Mouse (Mus musculus): ENCODE data around the gene Kirrel3. TPM values are rescaled to one million over a fixed set of nuclear protein-coding genes. Genes with fewer than 3 reads are reported as not detected.

Gene Kirrel3
- polyA plus RNA-seq, 1 experiment from 2014 or later, result 2.3 TPM

DNA sequence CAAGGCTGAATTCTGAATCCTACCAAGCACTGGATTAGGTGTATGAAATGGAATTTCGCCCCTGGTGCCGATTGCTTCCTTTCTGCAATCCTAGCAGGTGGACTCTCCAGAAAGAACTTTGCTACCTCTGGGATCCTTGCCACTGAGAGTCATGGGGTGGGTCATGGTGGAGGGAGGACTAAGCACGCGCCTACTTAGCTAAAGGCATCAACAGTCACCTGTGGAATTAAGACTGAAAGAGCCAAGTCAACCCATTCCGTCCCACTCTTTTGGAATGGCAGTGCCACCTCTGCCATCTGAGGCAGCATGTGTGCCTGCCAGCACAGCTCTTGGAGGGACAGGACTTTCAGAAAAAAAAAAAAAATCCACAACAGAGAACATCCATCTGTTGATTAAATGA, 4.1 kb downstream of the Kirrel3 start:
- no peak overlapping the region for H3K27ac ChIP-seq (ENCODE audit: low read length)
- ATAC-seq (ENCODE audit: insufficient read depth, low FRiP score), result no peak
- no peaks in the 10 kb centered on the region for H3K36me3 ChIP-seq (ENCODE audit: control insufficient read depth, insufficient read depth, low read length)
- H3K9me3 ChIP-seq (replicated peaks; ENCODE audit: control insufficient read depth, low read length), result no peaks in the 10 kb centered on the region
- no peak overlapping the region for H3K9ac ChIP-seq (ENCODE audit: low read length)
- peak overlapping the region; percentile 77 for H3K4me2 ChIP-seq (ENCODE audit: low read depth, low read length)
- H3K4me3 ChIP-seq (replicated peaks; ENCODE audit: low read length), result peak overlapping the region; percentile 60
- 25% methylated on average over 5 of the region's 5 CpGs for WGBS
- H3K4me1 ChIP-seq (ENCODE audit: control insufficient read depth, insufficient read depth, low read length), result 0 out of 2 replicates have a peak, but pooled peaks cover 9% of the 10 kb centered on the region
- peaks cover 32% of the 10 kb centered on the region for H3K27me3 ChIP-seq (ENCODE audit: control insufficient read depth, insufficient read depth, low read length)

DNA sequence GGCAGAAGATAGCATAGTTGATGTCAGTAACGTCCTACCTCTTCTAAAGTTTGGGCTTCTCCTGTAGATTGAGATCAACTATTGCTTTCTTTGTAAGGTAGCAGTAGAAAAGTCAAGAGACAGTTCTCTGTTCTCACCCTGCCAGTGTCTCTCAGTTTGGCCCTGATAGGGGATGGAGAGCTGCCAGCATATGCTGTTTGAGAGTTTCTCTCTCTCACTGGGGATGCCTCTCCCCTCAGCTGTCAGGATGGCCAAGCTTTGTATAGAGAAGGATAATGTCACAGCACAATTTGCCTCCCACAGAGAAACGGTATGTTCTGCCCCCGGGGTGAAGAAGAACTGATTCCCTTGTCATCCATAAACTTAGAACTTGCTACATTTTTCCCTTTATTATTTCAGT, 6.4 kb downstream of the Kirrel3 start:
- H3K36me3 ChIP-seq (ENCODE audit: control insufficient read depth, insufficient read depth, low read length), result no peaks in the 10 kb centered on the region
- WGBS, result 50% methylated on average over 3 of the region's 3 CpGs
- no peak overlapping the region for H3K9ac ChIP-seq (ENCODE audit: low read length)
- peaks cover 22% of the 10 kb centered on the region for H3K27me3 ChIP-seq (ENCODE audit: control insufficient read depth, insufficient read depth, low read length)
- no peak overlapping the region for H3K4me2 ChIP-seq (ENCODE audit: low read depth, low read length)
- H3K9me3 ChIP-seq (replicated peaks; ENCODE audit: control insufficient read depth, low read length), result no peaks in the 10 kb centered on the region
- 0 out of 2 replicates have a peak, but pooled peaks cover 7% of the 10 kb centered on the region for H3K4me1 ChIP-seq (ENCODE audit: control insufficient read depth, insufficient read depth, low read length)
- no peak overlapping the region for H3K4me3 ChIP-seq (replicated peaks; ENCODE audit: low read length)
- ATAC-seq (ENCODE audit: insufficient read depth, low FRiP score), result no peak
- H3K27ac ChIP-seq (ENCODE audit: low read length), result no peak overlapping the region

DNA sequence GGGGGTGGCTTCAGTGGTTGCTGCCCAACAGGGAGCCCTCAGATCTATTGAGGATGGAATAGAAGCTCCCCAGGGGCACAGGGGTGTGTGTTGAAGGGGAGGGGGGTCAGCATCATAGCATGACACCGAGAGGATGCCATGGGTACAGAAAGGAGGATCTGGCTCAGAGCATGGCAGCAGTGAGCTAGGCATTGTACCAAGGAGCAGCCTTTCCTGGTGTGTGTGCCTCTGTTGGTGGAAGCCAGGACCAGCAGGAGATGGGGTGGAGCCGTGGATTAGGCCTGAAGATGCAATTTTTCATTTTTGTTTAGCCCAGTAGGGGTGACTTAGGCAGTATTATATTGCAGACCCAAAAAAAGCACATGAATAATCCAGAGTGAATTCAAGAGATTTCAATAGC, 7.9 kb downstream of the Kirrel3 start:
- no peak overlapping the region for H3K9ac ChIP-seq (ENCODE audit: low read length)
- H3K27me3 ChIP-seq (ENCODE audit: control insufficient read depth, insufficient read depth, low read length), result peaks cover 15% of the 10 kb centered on the region; the same call in 1 of the 2 replicates
- no peaks in the 10 kb centered on the region for H3K36me3 ChIP-seq (ENCODE audit: control insufficient read depth, insufficient read depth, low read length)
- no peak overlapping the region for H3K4me2 ChIP-seq (ENCODE audit: low read depth, low read length)
- H3K4me1 ChIP-seq (ENCODE audit: control insufficient read depth, insufficient read depth, low read length), result 0 out of 2 replicates have a peak, but pooled peaks cover 4% of the 10 kb centered on the region
- no peak overlapping the region for H3K27ac ChIP-seq (ENCODE audit: low read length)
- H3K4me3 ChIP-seq (replicated peaks; ENCODE audit: low read length), result no peak overlapping the region
- no peak for ATAC-seq (ENCODE audit: insufficient read depth, low FRiP score)
- 48% methylated on average over 2 of the region's 2 CpGs for WGBS
- no peaks in the 10 kb centered on the region for H3K9me3 ChIP-seq (replicated peaks; ENCODE audit: control insufficient read depth, low read length)

DNA sequence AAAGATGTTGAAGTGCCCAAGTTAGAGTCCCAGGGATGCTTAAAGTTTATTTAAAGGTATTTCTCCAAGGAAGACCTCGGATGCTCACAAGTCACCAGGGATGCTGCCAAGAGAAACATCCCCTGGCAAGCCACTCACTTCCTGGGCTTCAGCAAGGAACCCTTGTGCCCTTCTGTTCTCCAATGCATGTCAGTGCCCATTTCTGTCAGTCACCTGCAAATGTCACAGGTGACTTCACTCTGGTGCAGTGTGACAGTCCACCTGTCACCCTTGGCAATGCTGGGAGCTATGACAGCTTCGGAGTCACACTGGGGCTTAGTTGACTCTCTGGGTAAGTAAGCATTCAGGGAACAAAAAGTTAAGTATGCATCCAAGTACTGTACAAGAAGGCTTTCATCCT, 12.4 kb downstream of the Kirrel3 start:
- Histone ChIP-seq H3K27me3 (ENCODE audit: control insufficient read depth, insufficient read depth, low read length) (no peaks in the 10 kb centered on the region), H3K4me2 (ENCODE audit: low read depth, low read length) (no peak overlapping the region), H3K9ac (ENCODE audit: low read length) (no peak overlapping the region), H3K4me1 (ENCODE audit: control insufficient read depth, insufficient read depth, low read length) (no peaks in the 10 kb centered on the region), H3K27ac (ENCODE audit: low read length) (no peak overlapping the region), H3K9me3 (replicated peaks; ENCODE audit: control insufficient read depth, low read length) (no peaks in the 10 kb centered on the region), H3K36me3 (ENCODE audit: control insufficient read depth, insufficient read depth, low read length) (no peaks in the 10 kb centered on the region), H3K4me3 (replicated peaks; ENCODE audit: low read length) (no peak overlapping the region)
- WGBS, result 81% methylated on average over 2 of the region's 2 CpGs
- no peak for ATAC-seq (ENCODE audit: insufficient read depth, low FRiP score)

DNA sequence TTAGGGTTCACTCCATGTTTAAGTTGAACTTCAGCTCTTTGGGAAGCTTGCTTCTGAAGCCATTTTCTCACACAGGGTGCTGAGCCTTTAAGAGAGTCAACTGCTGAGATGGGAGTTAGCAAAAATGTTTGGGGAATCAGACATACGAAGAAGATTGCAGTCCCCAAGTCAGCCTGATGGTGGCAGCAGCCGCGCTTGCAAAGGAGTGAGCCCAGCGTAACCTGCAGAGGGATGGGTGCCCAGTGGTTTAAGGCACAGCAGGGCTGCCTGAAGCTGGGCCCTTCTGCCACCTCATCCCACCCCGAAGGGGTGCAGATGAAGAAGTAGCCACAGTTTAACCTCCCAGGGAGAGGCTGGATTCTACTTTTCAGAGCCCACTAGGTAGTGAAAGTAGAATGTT, 13.0 kb downstream of the Kirrel3 start:
- no peak overlapping the region for H3K4me3 ChIP-seq (replicated peaks; ENCODE audit: low read length)
- H3K4me1 ChIP-seq (ENCODE audit: control insufficient read depth, insufficient read depth, low read length), result no peaks in the 10 kb centered on the region
- no peaks in the 10 kb centered on the region for H3K27me3 ChIP-seq (ENCODE audit: control insufficient read depth, insufficient read depth, low read length)
- no peak for ATAC-seq (ENCODE audit: insufficient read depth, low FRiP score)
- H3K4me2 ChIP-seq (ENCODE audit: low read depth, low read length), result no peak overlapping the region
- no peaks in the 10 kb centered on the region for H3K36me3 ChIP-seq (ENCODE audit: control insufficient read depth, insufficient read depth, low read length)
- H3K9ac ChIP-seq (ENCODE audit: low read length), result no peak overlapping the region
- H3K9me3 ChIP-seq (replicated peaks; ENCODE audit: control insufficient read depth, low read length), result no peaks in the 10 kb centered on the region
- 4% methylated on average over 5 of the region's 5 CpGs for WGBS
- no peak overlapping the region for H3K27ac ChIP-seq (ENCODE audit: low read length)

DNA sequence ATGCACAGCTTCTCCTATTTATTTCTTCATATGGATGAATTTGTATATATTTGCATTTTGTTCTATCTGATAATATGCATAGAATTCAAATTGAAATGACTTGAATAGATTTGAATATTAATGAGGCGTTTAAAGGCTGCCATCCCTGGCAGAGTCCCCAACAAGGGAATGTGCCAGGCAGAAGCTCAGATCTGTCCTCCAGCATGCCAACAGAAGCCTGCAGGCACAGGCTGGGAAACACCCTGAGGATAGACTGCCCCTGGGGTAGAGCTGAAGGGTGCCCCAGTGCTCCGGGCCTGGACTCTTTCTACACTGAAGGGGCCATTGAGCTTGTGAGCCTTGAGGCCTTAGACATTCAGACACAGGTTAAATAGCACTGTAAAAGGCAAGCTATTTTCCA, 21.5 kb downstream of the Kirrel3 start:
- Histone ChIP-seq H3K9ac (ENCODE audit: low read length) (no peak overlapping the region), H3K4me2 (ENCODE audit: low read depth, low read length) (no peak overlapping the region), H3K4me3 (replicated peaks; ENCODE audit: low read length) (no peak overlapping the region), H3K4me1 (ENCODE audit: control insufficient read depth, insufficient read depth, low read length) (no peaks in the 10 kb centered on the region), H3K9me3 (replicated peaks; ENCODE audit: control insufficient read depth, low read length) (no peaks in the 10 kb centered on the region), H3K27me3 (ENCODE audit: control insufficient read depth, insufficient read depth, low read length) (no peaks in the 10 kb centered on the region), H3K36me3 (ENCODE audit: control insufficient read depth, insufficient read depth, low read length) (no peaks in the 10 kb centered on the region), H3K27ac (ENCODE audit: low read length) (no peak overlapping the region)
- ATAC-seq (ENCODE audit: insufficient read depth, low FRiP score), result no peak
- WGBS, result 92% methylated on average over 2 of the region's 2 CpGs

DNA sequence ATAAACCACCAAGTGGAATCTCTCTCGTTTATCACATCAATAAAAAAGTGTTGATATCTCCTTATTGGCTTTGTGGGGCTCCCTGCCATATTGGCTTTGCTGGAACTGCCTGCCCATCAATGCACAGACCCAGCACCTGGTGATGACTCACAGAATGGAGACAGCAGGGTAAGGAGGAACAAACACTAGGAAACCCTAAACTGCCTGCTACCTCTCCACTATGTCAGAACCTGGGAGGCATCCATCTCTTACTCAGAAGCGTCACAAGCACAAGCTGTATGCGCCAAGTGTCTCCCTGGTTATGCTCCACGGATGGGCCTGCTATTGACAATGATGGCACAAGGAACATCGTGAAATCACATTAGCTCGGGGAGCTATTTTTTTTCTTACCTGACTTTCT, 33.2 kb downstream of the Kirrel3 start:
- no peak overlapping the region for H3K4me3 ChIP-seq (replicated peaks; ENCODE audit: low read length)
- H3K9ac ChIP-seq (ENCODE audit: low read length), result no peak overlapping the region
- 78% methylated on average over 6 of the region's 6 CpGs for WGBS
- no peak overlapping the region for H3K4me2 ChIP-seq (ENCODE audit: low read depth, low read length)
- no peaks in the 10 kb centered on the region for H3K27me3 ChIP-seq (ENCODE audit: control insufficient read depth, insufficient read depth, low read length)
- no peaks in the 10 kb centered on the region for H3K36me3 ChIP-seq (ENCODE audit: control insufficient read depth, insufficient read depth, low read length)
- no peak for ATAC-seq (ENCODE audit: insufficient read depth, low FRiP score)
- no peaks in the 10 kb centered on the region for H3K9me3 ChIP-seq (replicated peaks; ENCODE audit: control insufficient read depth, low read length)
- H3K27ac ChIP-seq (ENCODE audit: low read length), result no peak overlapping the region
- H3K4me1 ChIP-seq (ENCODE audit: control insufficient read depth, insufficient read depth, low read length), result no peaks in the 10 kb centered on the region

DNA sequence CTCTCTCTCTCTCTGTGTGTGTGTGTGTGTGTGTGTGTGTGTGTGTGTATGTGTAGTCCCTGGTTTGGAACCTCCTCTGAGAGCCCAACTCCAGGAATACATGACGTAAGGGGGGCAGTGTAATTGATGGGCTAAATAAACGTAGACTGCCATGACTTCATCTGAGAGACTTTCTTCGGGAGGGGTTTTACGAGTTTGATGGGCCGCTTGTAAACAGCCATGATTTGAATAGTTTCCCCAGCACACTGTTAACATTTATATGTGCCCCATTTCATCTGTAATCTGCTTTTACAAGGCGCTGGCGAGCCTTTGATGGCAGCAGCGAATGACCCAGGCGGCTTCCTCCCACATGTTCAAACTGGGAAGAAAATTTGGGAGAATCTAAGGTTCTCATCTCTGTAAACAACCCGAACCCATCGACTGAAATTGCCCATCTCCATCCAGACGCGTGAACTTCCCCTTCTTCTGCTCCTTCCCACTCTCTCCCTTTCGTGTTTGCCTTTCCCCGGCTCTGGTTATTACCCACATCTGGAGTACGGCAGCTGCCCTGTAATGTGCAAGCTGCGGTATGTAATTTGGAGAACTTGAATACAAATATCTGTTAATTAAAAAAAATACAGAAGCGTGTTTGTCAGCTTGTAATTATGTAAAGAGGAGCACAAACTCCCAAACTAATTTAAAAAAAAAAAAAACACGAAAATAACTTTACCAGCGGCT, 34.7 kb downstream of the Kirrel3 start:
- Histone ChIP-seq H3K27ac (ENCODE audit: low read length) (no peak overlapping the region), H3K4me3 (replicated peaks; ENCODE audit: low read length) (no peak overlapping the region), H3K36me3 (ENCODE audit: control insufficient read depth, insufficient read depth, low read length) (no peaks in the 10 kb centered on the region), H3K4me1 (ENCODE audit: control insufficient read depth, insufficient read depth, low read length) (no peaks in the 10 kb centered on the region), H3K9me3 (replicated peaks; ENCODE audit: control insufficient read depth, low read length) (no peaks in the 10 kb centered on the region), H3K9ac (ENCODE audit: low read length) (no peak overlapping the region), H3K4me2 (ENCODE audit: low read depth, low read length) (no peak overlapping the region), H3K27me3 (ENCODE audit: control insufficient read depth, insufficient read depth, low read length) (no peaks in the 10 kb centered on the region)
- no peak for ATAC-seq (ENCODE audit: insufficient read depth, low FRiP score)
- WGBS, result 63% methylated on average over 20 of the region's 20 CpGs

DNA sequence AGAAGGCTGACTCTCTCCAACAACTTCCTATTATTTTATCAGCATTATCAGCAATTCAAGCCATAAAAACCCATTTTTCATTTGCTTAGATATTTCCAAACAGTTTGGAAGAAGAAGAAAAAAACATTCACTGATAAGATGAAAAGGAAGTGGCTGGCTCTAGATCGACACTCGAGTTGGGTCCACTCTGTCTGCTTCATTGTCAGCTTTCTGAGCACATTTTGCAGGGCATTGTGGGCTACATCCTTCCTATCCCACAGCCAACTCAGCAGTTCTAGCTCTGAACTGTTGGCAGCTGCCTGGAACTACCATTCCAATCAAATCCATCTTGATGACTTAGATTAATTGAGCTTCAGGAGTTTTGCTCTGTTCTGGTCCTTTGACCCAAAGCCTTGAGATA, 40.0 kb downstream of the Kirrel3 start:
- no peak for ATAC-seq (ENCODE audit: insufficient read depth, low FRiP score)
- Histone ChIP-seq H3K4me1 (ENCODE audit: control insufficient read depth, insufficient read depth, low read length) (no peaks in the 10 kb centered on the region), H3K27me3 (ENCODE audit: control insufficient read depth, insufficient read depth, low read length) (no peaks in the 10 kb centered on the region), H3K4me3 (replicated peaks; ENCODE audit: low read length) (no peak overlapping the region), H3K9me3 (replicated peaks; ENCODE audit: control insufficient read depth, low read length) (no peaks in the 10 kb centered on the region), H3K36me3 (ENCODE audit: control insufficient read depth, insufficient read depth, low read length) (no peaks in the 10 kb centered on the region), H3K9ac (ENCODE audit: low read length) (no peak overlapping the region), H3K27ac (ENCODE audit: low read length) (no peak overlapping the region), H3K4me2 (ENCODE audit: low read depth, low read length) (no peak overlapping the region)
- 21% methylated on average over 2 of the region's 2 CpGs for WGBS
